Mouse (Mus musculus): ENCODE measurements around the gene Picalm.
A peak's percentile ranks its signal among the peaks of the same experiment; 100 is the strongest.

Picalm gene

DNA sequence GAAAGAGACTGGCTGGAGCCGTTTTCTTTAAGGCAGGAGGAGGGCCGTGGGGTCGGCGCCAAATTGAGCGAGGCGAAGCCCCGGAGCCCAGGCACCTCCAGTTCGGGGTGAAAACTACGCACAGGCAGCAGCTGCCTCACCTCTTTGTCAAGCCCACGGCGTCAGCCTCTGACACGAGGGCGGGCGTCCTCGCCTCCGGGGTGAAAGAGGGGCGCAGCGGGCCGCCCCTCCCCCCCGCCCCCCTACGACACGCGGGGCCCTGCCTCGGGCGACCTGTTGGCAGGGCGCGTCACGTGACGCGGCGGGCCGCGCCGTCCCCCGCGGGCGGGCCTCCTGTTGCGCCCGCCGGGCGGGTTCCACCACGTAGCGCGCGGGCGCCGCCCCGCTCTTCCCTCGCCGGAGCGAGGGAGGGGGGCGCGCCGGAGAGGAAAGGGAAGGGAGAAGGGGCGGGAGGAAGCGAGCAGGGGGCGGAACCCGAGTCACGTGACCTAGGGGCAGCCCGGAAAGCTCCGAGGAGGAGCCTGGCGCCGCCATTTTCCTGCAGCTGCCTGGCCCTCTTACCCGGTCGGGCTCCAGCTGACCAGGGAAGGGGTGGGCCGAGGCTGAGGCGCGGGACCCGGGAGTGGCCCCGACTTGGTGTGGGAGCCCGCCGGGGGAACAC is at the start of gene Picalm:
Picalm (plus strand) TSS at position 482 of the 661 bp plus-strand sequence.
- peak; percentile 100 for DNase-seq

DNA sequence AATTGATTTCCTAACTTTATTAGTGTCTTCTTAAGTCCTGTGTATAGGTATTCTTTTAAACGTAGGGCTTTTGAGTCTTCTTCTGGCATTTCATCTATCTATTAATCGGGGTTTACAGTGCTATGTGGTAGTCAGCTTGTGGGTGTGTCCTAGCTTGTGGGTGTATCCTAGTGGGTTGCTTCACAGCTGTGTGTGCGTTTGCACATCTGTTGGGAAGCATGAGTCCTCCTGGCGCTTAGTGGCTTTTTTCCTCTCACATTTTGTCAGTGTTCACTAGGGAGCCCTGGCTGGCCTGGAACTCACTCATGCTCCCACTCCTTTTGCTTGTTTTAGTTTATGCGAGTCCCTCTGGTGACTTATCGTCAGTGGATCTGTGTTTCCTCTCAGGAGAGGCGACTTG is 46.2 kb upstream of the Picalm start:
- no peak for DNase-seq

DNA sequence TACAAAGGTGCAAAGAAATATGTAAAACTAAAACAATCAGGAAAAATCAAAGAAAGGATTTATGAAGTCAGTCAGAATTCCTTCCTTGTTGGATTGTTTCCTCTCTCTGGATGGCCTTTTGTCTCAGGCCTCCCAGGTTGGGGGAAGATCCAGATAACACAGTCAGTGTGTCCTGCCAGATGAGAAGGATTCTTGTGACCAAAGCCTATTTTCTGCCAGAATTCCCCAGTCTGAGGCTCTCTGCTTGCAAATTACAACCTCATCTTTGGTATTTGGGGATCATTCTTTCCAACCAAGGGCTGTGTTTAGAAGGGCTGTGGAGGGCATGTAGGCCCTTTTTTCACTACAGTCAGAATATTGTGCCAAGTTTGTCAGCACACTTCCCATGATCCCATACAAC is 45.5 kb upstream of the Picalm start:
- no peak for DNase-seq

DNA sequence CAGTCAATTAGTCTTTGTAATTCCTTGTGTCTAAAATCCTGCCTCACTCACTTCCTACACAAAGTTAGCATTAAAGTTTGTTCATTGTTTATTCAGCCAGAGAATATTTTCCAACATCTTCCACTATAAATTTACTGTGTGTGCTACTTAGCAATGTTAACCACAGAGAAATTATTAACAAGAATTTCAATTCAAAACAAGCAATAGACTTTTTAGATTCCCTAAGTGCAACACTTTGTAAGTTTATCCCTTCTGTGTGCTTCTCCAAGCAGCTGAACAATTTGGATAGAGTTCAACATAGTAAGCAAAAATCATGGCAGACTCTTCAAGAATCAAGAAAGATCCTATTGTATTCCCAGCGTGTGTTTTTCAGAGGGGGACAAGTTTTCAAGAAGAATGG is 44.3 kb upstream of the Picalm start:
- DNase-seq: no peak

DNA sequence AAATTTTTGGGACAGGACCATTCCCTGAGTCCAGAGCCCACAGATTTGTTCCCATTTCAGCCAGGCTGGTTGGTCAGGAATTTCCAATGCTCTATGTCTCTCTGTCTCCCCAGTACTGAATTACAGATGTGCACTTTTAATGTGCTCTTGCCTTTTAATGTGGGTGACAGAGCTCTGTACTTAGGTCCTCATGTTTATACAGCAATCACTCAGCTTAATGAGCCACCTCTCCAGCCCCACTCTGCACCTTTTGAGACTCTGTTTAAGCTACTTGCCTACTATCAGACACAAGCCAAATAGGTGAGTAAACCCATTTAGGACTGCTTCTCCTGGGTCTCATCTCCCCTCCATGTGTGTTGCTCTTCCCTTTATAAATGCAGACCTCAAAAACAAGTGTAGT is 43.2 kb upstream of the Picalm start:
- no peak for DNase-seq

DNA sequence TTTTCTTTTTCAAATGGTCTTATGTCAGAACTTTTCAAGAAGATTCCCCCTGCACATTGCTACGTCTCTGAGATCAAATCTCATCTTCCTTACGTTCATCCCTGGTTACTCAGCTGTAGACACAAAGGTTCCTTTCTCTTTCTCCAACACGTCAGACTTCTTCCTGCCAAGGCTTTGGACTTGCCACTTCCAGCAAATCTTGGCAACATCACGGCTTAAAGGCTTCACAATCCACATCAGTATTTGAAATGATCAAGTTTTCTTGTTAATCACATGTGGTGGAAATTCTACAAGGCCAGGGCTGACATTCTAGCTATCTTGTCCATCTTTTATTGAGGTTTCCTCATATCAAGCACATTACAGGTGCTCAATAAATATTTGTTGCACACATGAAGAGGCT is 39.0 kb upstream of the Picalm start:
- DNase-seq: no peak

DNA sequence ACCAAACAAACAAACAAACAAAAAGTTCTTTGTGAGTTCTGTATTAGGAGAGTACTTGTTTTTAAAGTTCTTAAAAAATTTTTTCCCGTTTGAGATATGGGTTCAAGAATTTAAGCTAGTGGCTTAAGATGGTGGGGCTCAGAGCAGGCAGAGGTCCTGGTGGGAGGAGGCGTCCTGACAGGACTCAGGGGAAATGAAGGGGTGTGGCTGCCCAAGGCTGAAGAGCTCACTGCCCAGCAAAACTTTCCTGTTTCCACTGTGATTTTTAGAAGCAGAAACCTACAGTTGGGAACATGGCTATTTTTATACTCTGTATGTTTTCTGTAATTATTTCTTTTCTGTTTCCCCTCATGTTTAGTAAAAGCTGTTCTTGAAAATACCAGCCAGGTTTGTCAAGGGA is 38.3 kb upstream of the Picalm start:
- DNase-seq: no peak

DNA sequence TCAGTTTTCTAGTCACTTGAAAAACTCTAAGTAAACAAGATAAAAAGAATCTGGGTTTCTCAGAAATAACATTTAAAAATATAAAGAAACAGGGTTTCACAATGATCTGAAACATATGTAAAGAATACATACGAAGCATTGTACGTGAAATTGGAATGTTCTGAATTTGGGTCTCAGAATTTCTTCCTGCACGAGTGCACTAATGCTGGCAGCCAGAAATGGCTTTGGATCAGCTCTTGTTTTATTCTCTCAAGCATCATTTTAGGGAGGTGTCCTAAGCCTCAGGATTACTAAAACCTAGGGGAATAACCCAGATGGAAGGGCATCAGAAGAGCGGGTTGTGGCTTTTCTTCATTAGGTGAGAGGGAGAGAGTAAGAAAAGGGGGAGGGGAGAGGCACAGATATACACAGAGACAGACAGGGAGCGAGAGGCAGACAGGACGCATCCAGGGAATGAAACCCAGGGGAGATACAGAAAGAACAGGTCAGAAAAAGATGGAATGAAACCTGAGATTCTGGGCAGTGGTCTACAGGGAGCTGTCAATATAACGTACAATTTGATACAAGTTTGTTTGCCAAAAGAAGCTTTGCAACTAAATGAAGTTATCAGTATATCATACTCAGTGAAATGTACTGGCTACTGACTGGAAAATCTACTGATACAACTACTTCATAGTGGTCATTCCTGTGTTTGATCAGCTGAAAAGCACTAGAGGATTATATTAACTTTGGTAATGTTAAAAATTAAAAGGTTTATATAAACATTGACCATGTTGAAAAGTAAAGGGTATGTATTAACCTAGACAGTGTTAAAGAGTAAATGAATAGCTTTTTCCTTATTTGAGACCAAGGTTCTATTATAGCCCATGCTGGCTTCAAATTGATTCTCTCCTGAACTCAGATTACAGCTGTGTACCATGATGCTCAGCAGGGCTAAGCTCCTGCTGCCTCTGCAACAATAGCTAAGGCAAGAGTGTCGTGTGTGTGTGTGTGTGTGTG is 37.3 kb upstream of the Picalm start:
- no peak for DNase-seq

DNA sequence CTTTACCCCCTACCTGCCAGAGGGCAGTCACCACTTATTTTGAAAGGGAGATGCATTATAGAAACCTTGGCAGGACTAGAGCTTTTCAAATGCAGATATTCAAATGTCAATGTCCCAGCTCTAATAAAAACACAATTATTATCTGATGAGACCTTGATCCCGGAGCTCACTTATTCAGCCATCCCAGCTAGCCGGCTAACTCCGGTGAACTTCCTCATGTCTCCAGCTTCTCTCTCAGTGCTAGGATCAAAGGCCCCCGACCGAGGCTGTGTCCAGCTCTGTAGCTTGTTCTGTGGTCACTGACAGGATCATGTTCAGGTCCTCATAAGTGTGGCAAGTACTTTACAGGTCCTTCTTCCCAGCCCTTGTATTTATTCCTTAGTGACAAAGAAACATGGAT is 34.9 kb upstream of the Picalm start:
- no peak for DNase-seq

DNA sequence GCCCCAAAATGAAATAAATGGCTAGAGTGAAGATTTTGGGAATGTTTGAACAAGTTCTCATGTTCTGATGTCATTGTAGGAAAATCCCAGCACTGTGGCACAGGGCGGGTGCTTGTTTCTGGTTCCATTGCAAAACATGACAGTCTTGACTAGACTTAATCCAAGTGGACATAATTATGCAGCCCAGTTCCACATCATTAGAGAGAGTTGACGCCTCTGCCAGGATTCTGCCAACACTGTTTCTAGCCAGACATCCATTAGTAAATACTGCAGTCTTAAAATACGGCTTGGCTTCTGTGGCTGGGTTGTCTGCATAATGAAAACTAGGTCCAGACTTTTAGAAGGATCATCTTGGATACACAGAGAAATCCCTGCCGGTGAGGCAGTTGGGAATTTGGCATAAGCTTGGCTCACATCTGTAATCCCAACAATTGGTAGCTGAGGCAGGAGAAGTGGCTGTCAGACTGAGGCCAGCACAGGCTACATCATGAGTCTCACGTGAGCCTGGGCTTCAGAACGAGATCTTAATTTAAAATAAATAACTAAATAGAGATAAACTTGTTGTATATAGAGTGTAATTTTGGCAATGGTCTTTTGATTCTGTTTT is 34.1 kb upstream of the Picalm start:
- DNase-seq: no peak

DNA sequence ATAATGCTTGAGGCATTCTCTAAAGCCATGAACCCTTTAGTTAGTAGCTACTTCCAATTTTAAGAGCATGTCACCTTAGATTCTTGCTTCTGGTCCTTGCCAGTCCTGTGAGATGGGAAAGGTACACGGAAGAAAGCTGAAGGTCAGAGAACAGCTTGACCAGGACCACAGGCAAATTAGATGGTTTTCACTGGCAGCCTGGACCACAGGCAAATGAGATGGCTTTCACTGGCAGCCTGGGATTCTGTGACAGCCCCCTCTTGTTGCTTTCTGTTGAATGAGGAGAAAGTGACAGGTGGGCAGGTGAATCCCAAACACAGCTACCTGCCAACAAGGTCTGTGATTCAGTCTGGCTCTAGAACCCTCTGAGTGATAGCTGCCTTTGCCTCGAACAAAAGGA is 33.4 kb upstream of the Picalm start:
- no peak for DNase-seq

DNA sequence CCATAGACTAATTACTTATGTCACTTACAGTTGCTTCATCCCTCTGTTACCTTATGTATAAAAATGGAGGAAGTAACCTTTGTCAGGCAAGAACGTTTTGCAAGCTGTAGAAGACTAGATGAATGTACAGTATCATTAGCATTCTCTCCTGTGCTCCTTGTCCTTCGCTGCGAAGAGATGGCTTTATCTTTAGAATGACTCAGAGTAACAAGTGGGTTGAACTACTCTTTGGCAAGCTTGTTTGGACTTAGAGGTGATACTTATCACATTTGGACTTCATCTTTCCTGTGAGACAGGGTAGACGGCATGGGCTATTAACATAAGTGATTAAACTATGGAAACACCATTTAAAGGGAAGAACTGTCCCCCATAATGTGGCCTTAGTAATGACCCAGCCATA is 31.8 kb upstream of the Picalm start:
- no peak for DNase-seq

DNA sequence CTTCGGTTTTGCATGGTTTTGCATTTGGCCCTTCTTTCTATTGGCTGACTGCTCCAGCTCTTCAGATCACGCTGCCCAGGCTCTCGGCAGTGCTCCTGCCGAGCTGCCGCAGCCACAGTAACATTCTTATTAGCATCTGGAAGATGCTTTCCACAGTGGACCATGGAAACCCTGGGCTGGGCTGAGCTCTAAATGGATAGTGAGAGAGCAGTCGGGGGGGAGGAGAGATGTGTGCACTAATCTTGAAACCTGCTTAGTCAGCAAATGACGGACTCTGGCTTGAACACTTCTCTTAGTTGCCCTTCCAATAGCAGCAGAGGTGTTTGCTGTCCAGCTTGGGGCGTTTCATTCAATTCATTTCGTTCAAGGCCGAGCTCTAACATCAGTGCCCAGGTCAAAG is 30.8 kb upstream of the Picalm start:
- no peak for DNase-seq

DNA sequence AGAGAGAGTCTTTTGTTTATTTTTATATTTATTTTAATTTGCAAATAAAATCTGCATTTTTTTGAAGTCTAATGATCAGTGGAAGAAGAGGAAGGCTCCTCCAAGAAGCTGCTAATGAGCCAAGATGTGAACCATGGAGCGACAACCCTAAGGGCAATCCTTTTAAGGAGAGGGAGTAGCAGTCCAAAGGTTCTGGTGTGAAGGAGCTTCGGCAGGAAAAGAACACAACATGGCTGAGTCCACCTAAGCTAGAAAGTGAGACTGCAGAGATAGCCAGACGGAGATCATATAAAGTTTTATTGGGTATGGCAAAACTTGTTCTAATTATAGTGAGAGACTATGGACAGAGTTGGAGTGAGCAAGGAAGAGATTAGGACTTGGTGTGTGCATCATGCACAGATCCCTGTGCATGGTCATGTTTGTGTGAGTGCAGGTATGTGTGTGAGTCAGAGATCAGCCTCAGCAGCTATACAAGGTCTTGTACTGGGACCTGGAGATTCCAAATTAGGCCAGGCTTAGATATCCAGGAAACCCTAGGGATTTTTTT is 29.3 kb upstream of the Picalm start:
- no peak for DNase-seq

DNA sequence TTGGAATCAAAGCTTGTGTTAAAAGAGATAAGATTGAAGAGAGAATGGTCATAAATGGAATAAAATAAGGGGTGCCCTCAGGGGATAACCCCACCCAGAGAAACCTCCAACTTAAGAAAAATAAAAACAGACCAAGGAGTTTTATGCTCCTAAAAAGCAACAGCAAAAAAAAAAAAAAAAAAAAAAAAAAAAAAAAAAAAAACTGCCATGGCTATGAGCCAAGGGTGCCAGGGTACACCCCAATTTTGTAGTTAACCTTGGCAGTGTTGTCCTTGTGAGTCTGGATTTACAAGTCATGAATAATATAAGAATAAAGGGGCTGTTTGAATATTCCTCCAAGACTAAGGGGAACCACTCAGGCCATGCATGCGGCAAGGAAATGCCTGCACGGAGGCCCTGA is 13.9 kb upstream of the Picalm start:
- DNase-seq: no peak

DNA sequence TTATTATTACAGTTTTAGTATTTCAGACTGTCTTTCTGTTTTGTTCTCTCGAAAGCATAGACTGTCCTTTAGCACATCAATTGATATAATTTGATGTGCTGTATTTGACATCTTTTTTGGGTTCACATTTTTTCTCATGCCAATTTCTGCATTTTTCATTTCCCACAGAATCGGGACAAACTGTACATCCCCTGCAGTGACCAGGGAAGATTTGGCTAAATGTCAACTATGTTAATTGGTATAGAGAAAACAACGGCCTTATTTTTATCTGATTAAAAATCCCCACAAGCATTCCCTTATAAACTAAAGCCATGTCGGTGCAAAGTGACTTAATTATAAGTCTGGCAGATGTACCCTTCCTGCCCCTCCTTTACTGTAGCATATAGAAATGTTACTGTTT is 9.9 kb upstream of the Picalm start:
- DNase-seq: no peak

DNA sequence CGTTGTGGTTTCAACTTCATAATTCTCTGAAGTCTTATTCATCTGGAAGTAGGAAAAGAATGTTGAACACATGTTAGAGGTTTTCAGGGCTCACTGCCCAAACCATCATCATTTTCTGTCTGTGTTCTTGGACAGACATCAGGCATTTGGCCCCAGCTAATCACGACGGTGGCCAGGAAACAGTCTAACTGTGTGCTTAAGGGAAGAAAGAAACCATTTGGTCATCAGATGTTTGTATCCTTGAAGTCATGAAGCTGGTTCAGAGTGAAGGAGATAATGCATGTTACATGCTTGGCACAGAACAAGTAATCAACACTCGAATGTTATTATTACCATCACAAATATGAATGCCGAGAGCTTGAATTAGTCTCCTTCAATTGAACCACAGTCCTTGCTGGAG is 5.0 kb upstream of the Picalm start:
- DNase-seq: no peak

DNA sequence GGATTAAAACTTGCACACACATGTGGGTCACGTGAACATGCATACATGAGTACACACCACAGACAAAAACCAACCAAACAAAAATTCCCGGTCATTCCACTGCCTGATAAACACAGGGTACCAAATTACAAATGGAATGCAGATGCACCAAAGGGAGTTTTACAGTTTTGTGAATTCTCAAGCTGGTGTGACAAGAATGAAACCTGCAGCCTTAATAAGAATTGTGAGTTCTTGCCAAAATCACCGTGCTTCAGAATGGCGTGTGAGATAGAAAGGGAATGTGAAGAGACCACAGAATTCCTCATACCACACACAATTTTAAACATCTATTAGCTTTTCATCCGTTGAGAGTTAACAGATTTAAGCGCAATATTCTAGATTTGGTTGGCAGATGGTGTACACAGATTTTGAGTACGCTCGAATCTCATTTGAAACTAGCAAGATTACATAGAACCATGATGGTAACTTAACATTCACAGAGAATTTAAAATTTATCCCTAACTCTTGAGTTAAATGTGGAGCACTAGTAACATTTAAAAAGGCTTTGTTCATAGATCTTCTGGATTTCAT is 1.3 kb upstream of the Picalm start:
- no peak for DNase-seq

DNA sequence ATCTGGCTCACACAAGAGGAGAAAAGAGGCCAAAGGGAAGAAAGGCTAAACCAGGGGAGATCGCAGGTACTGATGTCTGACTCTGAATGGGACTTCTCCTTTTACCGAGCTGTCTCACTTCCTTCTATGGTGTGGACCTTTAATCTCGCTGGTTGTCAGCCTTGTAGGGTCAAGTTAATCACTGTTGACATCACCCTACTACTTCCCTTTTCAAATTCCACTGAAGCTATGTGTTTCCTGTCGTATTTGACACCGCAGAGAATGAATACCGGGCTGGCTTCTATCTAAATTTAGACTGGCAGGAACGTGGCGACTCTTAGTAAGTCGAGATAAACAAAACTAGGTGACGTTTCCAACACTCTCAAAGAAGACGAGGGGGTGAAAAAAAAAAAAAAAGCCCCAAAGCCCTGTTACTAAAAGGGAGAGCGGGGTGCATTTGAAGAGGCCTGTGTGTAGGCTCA is 712 bp upstream of the Picalm start:
- DNase-seq: no peak

DNA sequence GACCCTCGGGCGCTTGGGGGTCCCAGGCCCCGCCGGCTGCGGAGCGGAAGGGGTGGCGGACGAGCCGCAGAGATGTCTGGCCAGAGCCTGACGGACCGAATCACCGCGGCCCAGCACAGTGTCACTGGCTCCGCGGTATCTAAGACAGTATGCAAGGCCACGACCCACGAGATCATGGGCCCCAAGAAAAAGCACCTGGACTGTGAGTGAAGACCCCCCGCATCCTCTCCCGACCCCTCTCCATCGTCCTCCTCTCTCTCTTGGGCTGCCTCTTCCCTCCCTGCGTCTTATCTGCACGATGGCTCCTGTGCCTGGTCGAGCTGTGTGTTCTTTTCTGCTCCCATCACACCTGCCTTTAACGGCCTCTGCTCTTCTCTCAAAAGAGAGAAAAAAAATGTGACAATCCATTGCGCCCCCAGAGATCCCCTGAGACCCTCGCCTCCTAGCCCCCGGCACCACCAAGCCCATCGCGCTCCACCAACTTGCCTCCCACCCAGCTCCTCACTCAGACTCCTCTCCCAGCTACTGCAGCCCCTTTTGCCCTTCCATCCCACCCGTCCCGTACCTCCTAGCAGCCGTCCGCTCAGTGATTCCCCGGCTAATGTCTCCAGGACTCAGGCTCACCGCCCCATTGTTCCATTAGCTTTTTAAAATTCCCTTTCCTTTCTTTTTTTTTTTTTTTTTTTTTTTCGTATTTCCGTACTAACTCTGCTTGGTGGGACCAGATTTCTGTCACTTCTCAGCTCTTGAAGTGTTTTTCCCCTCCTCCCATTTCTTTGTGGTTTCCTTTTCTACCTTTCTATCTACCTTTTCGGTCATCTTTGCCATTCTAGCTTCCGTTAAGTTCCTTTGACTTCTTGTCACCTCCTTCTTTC is 725 bp downstream of the Picalm start:
- peak; percentile 61 for DNase-seq

DNA sequence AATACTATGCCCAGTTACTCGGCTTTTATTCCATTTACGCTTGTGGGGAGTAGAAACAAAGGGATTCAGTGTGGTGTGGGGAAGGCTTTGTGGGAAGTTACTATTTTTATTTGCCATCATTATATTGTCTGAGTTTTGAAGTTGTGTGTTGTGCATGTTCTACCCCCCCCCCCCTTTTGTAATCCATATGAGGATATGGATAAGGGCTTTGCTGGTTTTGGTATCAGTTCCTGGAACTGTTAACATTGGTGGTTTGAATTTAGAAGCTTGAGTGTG is 1.3 kb downstream of the Picalm start:
- no peak for DNase-seq

DNA sequence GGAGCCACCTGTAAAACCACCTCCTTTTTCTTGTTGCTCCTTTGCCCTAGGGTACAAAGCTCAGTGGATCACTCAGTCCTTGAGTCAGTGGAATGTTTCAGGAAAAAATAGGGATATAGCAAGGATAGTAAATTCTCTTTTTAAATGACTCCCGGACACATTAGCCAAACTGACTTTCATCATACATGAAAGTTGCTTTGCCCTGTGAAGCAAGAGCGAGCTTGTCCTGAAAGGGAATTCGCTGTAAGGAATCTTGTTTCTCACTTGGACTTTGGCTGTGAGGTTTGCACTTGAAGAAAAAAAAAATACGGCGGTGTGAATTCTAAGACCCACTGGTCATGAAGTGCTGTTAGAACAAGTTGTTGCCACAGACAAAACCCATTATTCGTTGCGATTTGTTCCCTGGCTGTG is 1.8 kb downstream of the Picalm start:
- no peak for DNase-seq

Data from thymus, postnatal 4 days (tissue).